Mouse (Mus musculus) adrenal gland, postnatal 4 days (tissue): ENCODE results near the gene Spen. TPM values are rescaled to one million over a fixed set of nuclear protein-coding genes. Genes with fewer than 3 reads are reported as not detected.
A peak's percentile ranks its signal among the peaks of the same experiment; 100 is the strongest.

ENCODE experiments used
- DNase-seq, 2 experiments: peaks; one replicate each; pipeline ENCODE4 v3.0.0; 2021 to 2022; ENCODE audit warnings: low spot score in 2 of 2, mixed read lengths in 2 of 2
- total RNA-seq, 2 experiments: library from RNA; stranded (reverse); gene quantifications; 2 replicates each; pipeline ENCODE4 v1.2.3; 2021

Spen gene
- total RNA-seq, 2 experiments from 2014 or later: 57.4 to 67.8 TPM

DNA sequence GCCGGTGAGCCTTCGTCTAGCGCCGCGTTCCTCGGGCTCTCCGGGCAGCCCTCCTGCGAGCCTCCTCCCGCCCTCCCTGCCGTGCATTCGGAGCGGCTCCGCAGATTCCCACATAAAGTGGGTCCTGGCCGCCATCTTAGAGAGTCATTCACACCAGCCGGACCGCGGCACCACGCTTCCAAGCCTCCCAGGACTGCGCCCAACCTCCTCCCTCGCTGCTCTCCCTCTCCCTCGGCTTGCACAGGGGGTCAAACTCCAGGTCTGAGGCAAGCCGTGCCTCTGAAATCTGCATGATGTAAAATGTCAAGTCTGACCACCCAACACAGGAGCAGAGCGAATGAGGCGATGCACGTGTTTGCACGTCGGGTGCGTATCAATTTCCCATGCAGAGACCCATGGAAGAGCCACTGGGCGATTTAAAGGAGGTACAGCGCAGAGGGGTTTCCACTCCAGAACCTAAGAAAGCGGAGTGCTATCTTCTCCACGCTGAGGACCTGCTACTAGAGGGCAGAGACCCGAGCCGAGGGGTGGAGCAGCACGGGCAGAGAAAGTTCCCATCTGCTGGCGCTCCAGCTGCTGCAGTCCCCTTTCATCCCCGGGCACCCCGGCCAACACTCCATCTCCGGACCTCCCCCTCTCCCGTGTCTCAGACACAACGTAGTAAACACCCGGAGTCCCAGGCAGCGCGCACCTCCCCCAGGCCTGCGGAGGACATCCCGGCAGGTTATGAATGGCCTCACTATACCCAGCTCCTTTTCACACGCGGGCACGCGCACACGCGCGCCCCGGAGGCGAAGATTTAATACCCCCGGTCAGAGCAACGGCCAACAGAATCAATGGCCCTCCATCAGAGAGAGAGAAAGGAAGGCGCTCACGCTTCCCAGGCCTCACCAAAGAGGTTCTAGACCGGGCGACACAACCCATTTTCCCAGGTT, 1.8 kb downstream of the Spen start:
- peak; percentile 41 to 46 for DNase-seq

DNA sequence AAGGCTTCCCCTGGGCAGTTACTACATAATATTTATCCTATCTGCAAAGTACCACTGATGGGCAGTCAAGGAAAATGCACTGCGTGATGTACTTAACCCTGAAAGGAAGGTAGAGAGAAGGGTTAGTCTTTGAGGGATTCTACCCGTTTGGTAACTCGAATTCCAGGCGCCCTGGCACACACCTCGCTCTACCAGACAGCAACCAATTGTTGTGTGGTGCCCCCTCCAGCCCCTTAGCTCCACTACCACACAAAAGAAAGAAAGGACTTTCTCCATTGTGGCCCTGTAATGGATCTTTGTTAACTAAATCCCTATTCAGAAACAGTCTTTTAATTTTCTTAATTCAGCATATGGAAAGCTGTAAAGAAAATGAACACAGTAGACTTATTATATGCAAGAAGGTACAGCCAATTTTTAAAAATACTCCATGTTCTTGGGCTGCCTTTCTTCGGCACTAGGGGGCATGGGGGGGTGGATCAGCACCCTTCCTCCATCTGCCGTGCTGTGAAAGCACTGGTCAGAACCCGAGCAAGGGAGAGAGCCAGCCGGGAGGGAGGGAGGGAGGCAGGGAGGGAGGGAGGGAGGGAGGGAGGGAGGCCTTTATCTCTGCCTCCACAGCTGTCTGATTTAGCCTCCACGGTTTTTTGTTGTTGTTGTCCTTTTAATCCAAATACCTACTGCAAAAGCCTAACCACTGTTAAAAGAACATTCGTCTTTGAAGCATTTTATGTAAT, 3.3 kb downstream of the Spen start:
- no peak for DNase-seq

DNA sequence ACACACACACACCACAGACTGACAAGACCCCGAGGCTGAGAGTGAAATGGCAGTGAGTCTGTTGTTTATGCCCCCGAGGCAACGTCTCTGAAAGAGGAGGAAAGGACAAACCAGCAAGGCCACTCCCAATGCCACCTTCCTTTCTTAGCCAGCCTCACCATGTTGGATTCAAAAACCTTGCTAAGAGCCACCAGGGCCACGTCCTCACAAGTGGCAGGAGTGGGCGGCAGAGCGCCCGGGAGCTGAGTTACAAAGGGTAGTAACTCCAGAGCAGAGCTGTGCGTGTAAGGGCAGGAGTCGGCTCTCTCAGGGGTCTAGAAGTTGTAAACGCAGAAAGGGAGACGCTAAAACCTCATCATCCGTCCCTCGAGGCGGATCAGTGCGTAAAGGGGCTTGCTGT, 7.4 kb downstream of the Spen start:
- no peak for DNase-seq

DNA sequence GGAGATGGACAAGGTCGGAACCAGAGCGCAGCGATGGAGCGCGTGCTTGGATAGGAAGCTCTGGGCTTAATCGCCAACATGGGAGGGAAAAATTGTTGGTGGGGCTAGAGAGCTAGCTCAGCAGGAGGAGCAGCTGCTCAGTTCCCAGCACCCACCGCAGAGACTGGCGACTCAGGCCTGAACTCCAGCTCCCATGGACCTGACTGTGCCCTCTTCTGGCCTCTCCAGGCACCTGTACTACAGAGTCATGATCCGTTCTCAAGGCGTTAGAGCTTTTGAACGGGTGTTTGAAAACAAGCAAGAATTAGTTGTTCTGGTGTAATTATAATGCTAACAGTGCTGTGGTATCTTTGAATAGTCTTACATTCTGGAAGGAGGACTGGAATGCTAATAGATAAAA, 9.5 kb downstream of the Spen start:
- no peak for DNase-seq

DNA sequence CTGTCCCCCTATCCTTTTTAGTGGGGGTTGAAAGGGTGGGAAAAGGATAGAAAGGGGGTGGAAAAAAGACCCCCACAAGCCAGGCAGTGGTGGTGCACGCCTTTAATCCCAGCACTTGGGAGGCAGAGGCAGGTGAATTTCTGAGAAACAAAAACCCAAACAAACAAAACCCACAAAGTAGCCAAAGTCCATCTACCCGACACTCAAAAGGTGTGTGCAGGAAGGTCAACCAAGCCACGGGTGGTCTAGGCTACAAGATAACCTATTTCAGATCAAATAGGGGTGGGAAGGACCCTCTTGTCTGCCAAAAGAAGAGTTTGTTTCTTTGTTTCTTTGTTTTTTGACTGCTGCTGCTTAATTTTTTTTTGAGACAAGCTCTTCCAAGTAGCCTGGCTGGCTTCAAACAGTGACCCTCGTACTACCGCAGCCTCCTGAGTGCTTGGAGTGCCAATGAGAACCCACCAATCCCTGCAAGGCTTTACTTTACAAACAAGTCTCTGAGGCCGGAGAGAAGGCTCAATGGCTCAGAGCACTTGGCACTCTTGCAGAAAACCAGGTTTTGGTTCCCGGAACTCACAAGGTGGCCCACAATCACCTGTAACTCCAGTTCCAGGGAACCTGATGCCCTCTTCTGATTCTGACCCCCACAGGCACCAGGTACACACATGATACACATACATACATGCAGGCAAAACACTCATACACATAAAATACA, 11.3 kb downstream of the Spen start:
- DNase-seq: no peak

DNA sequence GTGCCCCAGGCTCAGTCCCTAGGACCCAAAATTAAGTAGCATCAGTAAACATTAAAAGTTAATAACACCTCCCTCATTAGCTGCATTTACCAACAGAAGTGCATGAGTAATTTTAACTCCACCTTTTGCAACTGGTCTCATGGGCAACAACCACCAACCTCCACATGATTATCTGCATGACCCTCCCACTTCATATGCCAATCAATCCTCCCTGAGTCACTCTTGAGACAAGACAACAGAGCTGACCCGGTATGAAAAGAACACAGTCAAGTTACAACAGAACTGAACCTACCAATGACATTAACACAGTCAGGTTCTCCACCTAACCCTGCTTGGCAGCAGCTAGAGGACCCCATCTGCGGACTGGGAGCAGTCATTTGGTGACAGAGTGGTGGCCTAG, 12.5 kb downstream of the Spen start:
- no peak for DNase-seq

DNA sequence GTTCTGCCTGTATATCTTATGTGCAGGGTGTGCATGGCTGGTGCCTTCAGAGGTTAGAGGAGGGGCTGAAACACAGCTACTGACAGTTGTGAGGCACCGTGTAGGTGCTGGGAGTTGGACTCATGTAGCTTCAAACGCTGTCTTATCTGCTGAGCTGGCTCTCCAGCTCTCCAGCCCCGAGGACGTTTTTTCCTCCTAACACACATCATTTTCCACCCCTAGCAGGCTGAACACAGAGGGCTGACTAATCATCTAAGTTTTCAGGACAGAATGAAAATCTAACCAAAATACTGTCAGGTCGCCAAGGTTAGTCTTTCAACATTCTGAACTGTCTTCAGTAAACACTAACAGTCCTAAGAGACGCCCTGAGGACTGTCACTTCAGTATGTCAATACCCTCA, 13.7 kb downstream of the Spen start:
- DNase-seq: no peak

DNA sequence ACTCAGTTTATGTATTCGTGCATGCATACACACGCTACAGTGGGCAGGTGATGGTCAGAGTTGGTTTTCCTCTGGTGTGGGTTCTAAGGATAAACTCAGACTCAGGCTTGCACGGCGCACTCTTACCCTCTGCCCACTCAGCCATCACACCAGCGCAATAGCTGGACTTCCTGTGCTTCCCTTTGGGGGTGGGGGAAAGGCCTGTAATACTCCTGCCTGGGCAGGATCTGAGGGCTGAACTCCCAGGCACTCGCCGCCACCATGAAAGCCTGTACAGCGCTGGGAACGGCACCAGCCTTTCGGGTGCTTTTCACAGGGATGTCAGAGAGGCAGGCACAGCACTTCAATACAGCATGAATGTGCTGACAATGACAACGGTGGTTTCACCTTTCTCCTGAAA, 15.3 kb downstream of the Spen start:
- no peak for DNase-seq

DNA sequence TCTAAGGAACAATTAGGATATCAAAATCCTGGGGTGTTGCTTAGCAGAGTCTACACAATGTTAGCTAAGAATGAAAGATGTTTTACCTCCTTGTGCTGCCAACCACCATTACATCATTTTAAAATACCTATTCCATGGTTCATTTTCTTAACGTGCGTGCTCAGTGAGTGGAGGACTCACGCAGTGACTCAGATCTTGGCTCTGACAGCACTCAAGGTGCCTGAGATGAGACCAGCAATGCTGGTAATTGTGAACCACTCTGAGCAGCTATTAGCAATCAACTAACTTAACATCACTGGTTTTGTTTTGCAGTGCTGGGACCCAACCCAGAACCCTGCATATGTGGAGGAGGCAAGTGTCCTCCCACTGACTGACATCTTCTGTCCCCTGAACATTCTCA, 20.0 kb downstream of the Spen start:
- no peak for DNase-seq

DNA sequence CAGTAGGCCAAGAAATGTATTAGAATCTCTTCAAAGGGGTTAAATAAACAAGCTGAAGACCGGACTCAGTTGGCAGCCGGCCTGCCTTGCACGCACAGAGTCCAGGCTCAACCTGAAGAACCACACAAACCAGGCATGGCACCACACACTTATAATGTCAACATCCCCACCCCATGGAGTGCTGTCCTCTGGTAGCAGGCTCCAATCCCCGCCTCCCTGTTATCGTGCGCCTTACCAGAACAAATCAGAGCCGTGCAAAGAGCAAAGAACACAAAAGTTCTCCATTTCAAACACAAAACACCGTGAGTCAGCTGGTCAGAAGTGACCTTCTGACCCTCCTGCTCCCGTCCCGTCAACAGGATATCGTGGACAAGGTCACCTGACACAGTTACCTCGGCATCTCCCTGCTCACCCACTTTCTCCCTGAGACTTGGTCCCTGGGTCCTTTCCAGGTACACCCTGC, 24.2 kb downstream of the Spen start:
- DNase-seq: no peak

DNA sequence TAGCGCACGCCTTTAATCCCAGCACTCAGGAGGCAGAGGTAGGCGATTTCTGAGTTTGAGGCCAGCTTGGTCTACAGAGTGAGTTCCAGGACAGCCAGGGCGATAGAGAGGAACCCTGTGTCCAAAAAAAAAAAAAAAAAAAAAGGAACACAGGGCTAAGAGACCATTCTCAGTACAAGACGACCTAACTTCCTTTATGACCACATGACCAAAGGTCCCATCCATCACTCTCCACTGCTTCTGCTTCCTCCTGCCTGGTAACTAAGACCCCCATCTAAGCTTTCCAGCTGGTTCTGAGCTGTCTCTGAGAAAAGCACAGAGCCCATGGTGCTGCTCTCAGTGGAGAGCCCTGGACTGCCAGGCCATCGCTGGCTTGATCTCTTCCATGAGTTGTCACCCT, 26.3 kb downstream of the Spen start:
- no peak for DNase-seq

DNA sequence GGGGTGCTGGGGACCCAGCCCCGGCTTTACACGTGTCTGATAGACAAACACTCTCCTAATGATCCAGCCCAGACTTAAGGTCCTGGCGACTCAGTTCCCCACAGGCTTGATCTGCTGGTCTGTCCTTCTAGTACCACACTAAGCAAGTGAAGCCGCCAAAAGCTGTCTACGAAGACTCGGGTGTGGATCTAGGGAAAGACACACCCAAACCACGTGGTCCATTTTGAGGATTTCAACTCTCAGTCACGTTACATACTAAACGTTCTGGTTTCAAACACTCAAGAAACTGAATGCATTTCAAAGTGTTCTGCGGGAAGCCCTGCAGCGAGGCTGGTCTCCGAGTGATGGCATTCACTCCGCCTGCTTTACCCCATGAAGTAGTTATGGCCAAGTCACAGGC, 27.9 kb downstream of the Spen start:
- DNase-seq: no peak

DNA sequence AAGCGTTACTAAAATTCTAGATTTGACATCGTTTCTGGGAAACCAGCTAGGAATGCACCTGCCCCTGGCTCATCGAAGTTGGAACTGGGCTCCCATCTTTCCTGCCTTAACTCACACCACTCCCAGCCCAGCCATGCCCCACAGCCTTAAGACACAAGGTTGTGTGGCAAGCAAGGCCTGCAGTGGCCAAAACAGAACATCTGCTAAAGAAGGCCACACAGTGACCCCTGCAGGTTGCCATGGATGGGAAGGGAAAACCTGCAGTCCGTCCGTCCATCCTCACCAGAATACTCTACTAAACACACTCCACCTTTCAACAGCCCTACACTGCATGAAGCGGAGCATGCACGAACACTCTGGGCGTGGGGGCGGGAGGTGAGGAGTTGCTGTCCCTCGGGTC, 31.5 kb downstream of the Spen start:
- no peak for DNase-seq

DNA sequence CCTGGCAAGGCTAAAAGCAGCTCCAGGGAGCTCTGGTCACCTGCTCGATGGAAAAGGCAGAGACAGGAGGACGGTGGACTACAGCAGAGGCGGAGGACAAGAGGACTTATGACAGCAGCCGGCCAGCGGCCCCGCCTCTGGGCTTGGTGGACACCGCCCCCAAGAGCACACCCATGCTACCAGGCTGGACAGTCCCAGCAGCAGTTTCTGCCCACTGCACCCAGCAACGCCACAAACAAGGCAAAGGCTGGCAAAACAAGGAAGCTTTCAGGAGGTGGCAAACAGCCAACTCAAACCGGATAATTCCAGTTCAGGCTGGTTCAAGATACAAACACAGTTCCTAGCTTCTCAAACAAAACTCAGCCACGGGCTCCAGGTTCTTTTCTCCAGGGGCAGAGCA, 32.0 kb downstream of the Spen start:
- peak; percentile 32 to 68 for DNase-seq

DNA sequence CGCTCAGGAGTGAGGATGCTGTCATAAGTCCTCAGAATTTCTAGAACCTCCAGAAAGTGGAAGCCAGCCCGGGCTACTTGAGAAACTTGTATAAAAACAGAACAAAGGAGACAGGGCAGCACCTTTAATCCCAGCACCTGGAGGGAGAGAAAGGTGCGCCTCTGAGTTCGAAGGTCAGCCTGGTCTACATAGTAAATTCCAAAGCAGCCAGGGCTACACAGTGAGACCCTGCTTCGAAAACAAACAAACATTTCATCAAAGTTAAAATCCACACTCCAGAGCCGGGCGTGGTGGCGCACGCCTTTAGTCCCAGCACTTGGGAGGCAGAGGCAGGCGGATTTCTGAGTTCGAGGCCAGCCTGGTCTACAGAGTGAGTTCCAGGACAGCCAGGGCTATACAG, 32.6 kb downstream of the Spen start:
- DNase-seq: no peak

DNA sequence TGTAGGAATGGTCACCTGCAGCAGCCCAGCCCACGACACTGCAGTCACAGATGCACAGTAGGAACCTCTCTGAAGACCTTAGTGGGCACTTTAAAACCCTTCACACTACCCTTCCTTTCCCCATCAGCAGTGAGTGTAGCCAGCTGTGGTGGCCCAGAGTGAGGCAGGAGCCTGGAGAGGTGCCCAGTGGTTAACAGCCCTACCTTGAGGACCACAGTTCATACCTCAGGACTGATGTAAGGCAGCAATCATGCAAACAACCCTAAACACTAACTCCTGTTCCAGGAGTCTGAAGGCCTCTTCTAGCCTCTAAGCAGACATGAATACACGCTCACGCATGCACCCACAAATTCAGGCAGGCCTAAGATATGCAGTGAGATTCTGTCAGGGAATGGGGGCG, 33.9 kb downstream of the Spen start:
- DNase-seq: no peak

DNA sequence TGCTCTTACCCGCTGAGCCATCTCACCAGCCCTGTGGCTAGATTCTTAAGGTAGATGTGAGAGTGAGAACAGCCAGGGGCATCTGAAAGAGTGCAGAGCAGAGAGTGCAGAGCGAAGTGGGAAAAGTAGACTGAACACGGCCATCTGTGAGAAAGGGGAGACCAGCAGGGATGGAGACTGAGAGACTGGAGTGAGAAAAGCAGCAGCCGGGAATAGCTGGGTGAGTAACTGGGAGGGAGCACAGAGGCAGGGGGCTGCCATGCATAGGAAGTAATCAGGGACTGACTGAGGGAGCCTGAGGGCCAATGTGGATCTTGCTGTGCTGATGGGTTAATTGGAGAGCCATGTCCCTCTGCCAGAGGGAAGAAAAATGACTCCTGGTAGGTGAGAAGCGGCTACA, 35.7 kb downstream of the Spen start:
- no peak for DNase-seq

DNA sequence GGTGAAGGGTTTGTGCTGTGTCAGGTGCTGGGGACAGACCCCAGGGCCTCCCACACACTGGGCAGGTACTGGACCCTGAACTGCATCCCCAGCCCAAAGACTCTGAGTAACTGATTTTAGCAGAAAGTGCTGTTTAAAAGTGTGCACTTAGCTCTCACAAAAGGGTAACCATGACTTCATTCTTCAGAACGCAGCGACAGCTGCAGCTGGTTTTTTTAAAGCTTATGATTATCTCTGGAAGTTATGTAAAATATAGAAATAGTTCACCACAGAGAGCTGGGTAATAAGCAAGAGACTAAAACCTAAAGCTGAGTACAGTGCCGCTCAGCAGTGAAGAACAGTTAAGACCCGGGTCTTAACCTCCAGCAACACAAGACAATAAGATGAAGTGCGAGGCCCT, 37.3 kb downstream of the Spen start:
- DNase-seq: no peak

DNA sequence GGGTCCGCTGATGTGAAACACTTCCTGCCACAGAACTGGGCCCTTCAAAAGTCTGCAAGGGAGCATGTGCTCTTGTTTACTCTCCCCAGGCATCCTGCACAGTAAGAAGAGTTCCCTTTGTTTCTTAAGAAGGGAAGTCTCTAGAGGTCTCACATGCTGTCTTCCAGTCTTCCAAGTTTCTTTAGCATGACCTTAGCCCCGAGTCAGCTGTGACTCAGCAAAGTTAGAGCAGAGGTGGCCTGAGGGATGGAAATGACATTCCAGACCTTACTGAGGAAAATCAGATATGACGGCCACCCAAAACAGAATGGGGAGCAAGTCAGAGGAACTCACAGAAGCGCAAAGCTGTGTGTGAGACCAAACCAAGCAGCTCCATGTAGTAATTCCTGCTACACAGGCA, 37.8 kb downstream of the Spen start:
- DNase-seq: no peak

DNA sequence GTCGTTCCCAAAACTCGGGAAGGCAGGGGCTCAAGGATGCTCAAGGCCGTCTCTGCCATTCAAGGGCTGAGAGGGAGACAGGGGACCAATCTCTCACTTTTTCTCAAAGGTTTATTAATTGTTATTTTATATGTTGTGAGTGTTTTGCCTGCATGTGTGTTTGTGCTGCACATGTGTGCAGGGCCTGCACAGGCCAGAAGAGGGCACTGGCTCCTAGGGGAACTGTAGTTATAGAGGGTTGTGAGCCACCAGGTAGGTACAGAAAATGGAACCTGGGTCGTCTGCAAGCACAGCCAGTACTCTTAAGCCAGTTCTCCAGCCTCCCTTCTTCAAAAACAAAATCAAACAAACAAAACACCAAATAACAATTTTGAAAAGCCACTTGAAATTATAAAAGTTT, 49.7 kb downstream of the Spen start:
- DNase-seq: no peak

DNA sequence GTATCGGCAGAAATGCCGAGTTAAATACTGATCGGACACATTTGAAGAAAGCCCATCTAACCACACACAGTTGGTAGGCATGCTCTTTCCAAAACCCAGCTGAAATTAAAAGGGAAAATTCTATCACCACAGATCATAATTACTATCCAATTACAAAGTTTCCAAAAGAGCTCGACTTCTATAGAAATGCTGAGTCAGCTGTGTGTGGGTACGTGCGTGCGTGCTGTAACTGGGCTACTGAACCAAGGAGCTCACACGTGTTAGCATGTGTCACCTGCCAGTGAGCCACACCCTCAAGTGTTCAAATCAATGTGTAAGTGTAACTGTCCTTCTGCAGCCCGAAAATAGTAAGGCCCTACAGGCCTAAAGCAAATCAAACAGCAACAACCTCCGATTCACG, 50.8 kb downstream of the Spen start:
- DNase-seq: no peak

DNA sequence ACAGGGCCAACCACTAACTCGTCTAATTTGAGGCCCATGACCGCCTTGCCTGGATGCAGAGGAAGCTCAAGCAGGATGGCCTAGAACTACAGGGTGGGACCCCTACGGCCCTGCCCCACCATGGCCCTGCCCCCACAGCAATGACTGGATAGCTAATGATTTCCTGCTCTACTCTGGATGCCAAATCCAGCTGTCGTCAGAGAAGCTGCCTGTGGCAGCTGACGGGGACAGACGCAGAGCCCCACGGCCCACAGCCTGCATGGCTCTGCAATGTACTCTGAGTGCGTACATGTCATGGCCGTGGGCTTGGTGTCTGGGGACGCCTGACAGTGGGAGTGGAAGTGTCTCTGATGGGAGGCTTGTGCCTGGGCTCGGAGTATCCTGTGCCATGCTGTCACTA, 54.3 kb downstream of the Spen start:
- DNase-seq: no peak
